Mouse (Mus musculus): ENCODE data around the gene Apela. TPM values are rescaled to one million over a fixed set of nuclear protein-coding genes. Genes with fewer than 3 reads are reported as not detected.

The Apela gene
- polyA plus RNA-seq, 1 experiment: 0.28 TPM

GRCm38 (mm10) chr8:64998806-64999365, 38.2 kb downstream of the Apela start:
- no peak for DNase-seq
- Histone ChIP-seq H3K4me1 (replicated peaks; ENCODE audit: control insufficient read depth, insufficient read depth, low read length) (no peaks in the 10 kb centered on the region), H3K36me3 (ENCODE audit: control insufficient read depth, insufficient read depth, low read length) (no peaks in the 10 kb centered on the region), H3K27ac (ENCODE audit: control insufficient read depth, insufficient read depth, low read length) (no peak overlapping the region), H3K27me3 (ENCODE audit: control insufficient read depth, insufficient read depth, low read length) (no peaks in the 10 kb centered on the region), H3K4me3 (ENCODE audit: control insufficient read depth, insufficient read depth, low read length) (no peak overlapping the region)
- 86% methylated on average over 4 of the region's 4 CpGs for WGBS
- TF ChIP-seq CTCF (IDR thresholded peaks at IDR 0.05; ENCODE audit: borderline replicate concordance, control insufficient read depth, extremely low read depth, insufficient read depth, low read length, poor library complexity) (no peak), POLR2A (IDR thresholded peaks at IDR 0.05; ENCODE audit: control insufficient read depth, extremely low read depth, insufficient read depth, low read length, poor library complexity) (no peak)

GRCm38 (mm10) chr8:64987731-64988130, 49.4 kb downstream of the Apela start, which contains the start of gene Trim75:
Gene Trim75, minus strand, starts transcription at chr8:64987831.
- H3K27ac ChIP-seq (ENCODE audit: control insufficient read depth, insufficient read depth, low read length): no peak within 1 kb of the TSS
- H3K4me3 ChIP-seq (ENCODE audit: control insufficient read depth, insufficient read depth, low read length): no peak within 1 kb of the TSS
- no peaks in the 10 kb centered on the region for H3K27me3 ChIP-seq (ENCODE audit: control insufficient read depth, insufficient read depth, low read length)
- H3K4me1 ChIP-seq (replicated peaks; ENCODE audit: control insufficient read depth, insufficient read depth, low read length): no peaks in the 10 kb centered on the region
- 94% methylated on average over 4 of the region's 4 CpGs for WGBS
- no peak for TF ChIP-seq CTCF (IDR thresholded peaks at IDR 0.05; ENCODE audit: borderline replicate concordance, control insufficient read depth, extremely low read depth, insufficient read depth, low read length, poor library complexity)
- no peak for TF ChIP-seq POLR2A (IDR thresholded peaks at IDR 0.05; ENCODE audit: control insufficient read depth, extremely low read depth, insufficient read depth, low read length, poor library complexity)
- no peak for DNase-seq
- no peaks in the 10 kb centered on the region for H3K36me3 ChIP-seq (ENCODE audit: control insufficient read depth, insufficient read depth, low read length)

DNA sequence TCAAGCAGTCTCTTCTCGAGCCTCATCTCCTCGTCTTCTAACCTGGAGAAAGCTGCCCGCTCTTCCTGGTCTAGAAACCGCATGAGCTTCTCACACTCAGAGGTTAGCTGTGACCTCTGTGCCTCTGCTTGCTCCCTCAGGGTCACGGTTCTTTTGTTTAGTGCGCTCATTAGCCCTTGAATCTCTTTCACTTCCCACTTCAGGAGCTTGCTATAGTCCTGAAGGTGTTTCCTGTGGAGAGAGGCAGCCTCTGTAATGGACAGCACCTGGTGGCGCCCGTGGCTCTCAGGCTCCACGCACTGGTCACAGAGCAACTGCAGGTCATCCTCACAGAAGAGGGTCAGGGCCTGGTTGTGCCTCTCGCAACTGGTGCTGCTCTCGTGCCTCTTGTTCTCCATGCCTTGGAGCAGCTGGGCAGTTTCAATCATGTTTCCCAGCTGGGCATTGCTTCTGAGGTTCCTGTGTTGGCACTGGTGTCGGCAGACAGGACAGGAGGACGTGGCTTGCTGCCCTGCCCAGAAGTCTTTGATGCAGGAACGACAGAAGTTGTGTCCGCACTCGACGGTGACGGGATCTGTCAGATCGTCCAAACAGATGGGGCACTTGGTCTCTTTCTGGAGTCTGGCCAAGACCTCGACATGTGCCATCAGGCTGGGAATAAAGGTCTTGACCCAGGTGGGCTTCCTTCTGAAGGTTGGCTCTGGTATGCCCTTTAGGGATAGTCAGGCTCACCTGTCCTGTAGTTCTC, 53.8 kb downstream of the Apela start:
- H3K27me3 ChIP-seq (ENCODE audit: control insufficient read depth, insufficient read depth, low read length): no peaks in the 10 kb centered on the region
- H3K4me3 ChIP-seq (ENCODE audit: control insufficient read depth, insufficient read depth, low read length): no peak overlapping the region
- WGBS: 80% methylated on average over 20 of the region's 20 CpGs
- no peaks in the 10 kb centered on the region for H3K36me3 ChIP-seq (ENCODE audit: control insufficient read depth, insufficient read depth, low read length)
- no peaks in the 10 kb centered on the region for H3K4me1 ChIP-seq (replicated peaks; ENCODE audit: control insufficient read depth, insufficient read depth, low read length)
- DNase-seq: no peak
- H3K27ac ChIP-seq (ENCODE audit: control insufficient read depth, insufficient read depth, low read length): no peak overlapping the region
- TF ChIP-seq CTCF (IDR thresholded peaks at IDR 0.05; ENCODE audit: borderline replicate concordance, control insufficient read depth, extremely low read depth, insufficient read depth, low read length, poor library complexity) (no peak), POLR2A (IDR thresholded peaks at IDR 0.05; ENCODE audit: control insufficient read depth, extremely low read depth, insufficient read depth, low read length, poor library complexity) (no peak)

Other genes with a start within 250 kb of the Apela start
- gene Klhl2, start 187.3 kb downstream of the Apela start, polyA plus RNA-seq (2012; rRNA removed): 7.5 and 8.2 TPM in 2 replicates
- 58.2 and 71.8 TPM in 2 replicates for gene Tmem192, start 90.2 kb downstream of the Apela start, polyA plus RNA-seq (2012; rRNA removed)
- gene Trim75, start 49.5 kb downstream of the Apela start, polyA plus RNA-seq (2012; rRNA removed): not detected in 2 replicates
- gene Trim61, start 18.8 kb downstream of the Apela start, polyA plus RNA-seq (2012; rRNA removed): not detected in 2 replicates
- gene Trim60, start 18.8 kb downstream of the Apela start, polyA plus RNA-seq (2012; rRNA removed): not detected in 2 replicates
- gene Gm10663, start 37.7 kb upstream of the Apela start, polyA plus RNA-seq (2012; rRNA removed): not detected in 2 replicates
- gene BC030870, start 92.2 kb upstream of the Apela start, polyA plus RNA-seq (2012; rRNA removed): not detected in 2 replicates

All from thymus, adult 2 months (tissue).